ENCODE assay signal across 8 mouse cellular contexts in genomic region chr1:105880555-105881304, GRCm38 (mm10).
DNase-seq lines count a peak whose midpoint lies in the region; ATAC-seq and TF ChIP-seq lines count a peak whose summit lies in the region.

No protein-coding gene starts in this region.

- DNase-seq in heart, adult 2 months = no peak
- no peak for DNase-seq in heart, adult 8-10 months (ENCODE audit: low spot score)
- peak; percentile 12 for DNase-seq in ES-CJ7 (ENCODE audit: low read depth, low spot score)
- no peak for DNase-seq in gastrocnemius, adult 8-10 months (ENCODE audit: low spot score in 2 of 2)
- DNase-seq in cerebellum, adult 11 months = no peak

- H3K27ac ChIP-seq in heart, adult 2 months = no peak overlapping the region
- H3K27ac ChIP-seq in forebrain, embryonic 12.5 days = no peak overlapping the region
- H3K27ac ChIP-seq in limb, embryonic 13.5 days = no peak overlapping the region
- no peak overlapping the region for H3K27ac ChIP-seq in neural tube, embryonic 14.5 days (ENCODE audit: low read depth, low read length)

- no peak for TF ChIP-seq EP300 in heart, adult 2 months (IDR thresholded peaks at IDR 0.05; ENCODE audit: insufficient read depth, low read depth, low read length)

- H3K4me1 ChIP-seq in heart, adult 2 months (ENCODE audit: control insufficient read depth, insufficient read depth, low read length) = no peaks in the 10 kb centered on the region
- H3K4me1 ChIP-seq in forebrain, embryonic 12.5 days = peaks cover 4% of the 10 kb centered on the region; the same call in 1 of the 2 replicates
- H3K4me1 ChIP-seq in limb, embryonic 13.5 days = peaks cover 12% of the 10 kb centered on the region
- no peaks in the 10 kb centered on the region for H3K4me1 ChIP-seq in neural tube, embryonic 14.5 days (ENCODE audit: control insufficient read depth, insufficient read depth, low read length)

- no peak for TF ChIP-seq POLR2A in heart, adult 2 months (IDR thresholded peaks at IDR 0.05; ENCODE audit: insufficient read depth, low read depth, low read length)

- ATAC-seq in forebrain, embryonic 12.5 days (ENCODE audit: low FRiP score) = peak; percentile 64; the same call in 1 of the 2 replicates
- peak; percentile 82 for ATAC-seq in limb, embryonic 13.5 days (ENCODE audit: low FRiP score, low read depth)
- peak; percentile 73 for ATAC-seq in neural tube, embryonic 14.5 days (ENCODE audit: low read depth)

- peak overlapping the region; percentile 53 for H3K4me2 ChIP-seq in forebrain, embryonic 12.5 days
- H3K4me2 ChIP-seq in limb, embryonic 13.5 days (replicated peaks) = peak overlapping the region; percentile 62
- peak overlapping the region; percentile 36 for H3K4me2 ChIP-seq in neural tube, embryonic 14.5 days (ENCODE audit: low read depth, low read length)

- WGBS in heart, adult 2 months = 50% methylated on average over 25 of the region's 25 CpGs
- WGBS in forebrain, embryonic 12.5 days = 13% methylated on average over 23 of the region's 25 CpGs
- 11% methylated on average over 25 of the region's 25 CpGs for WGBS in limb, embryonic 13.5 days
- WGBS in neural tube, embryonic 14.5 days = 15% methylated on average over 24 of the region's 25 CpGs

- H3K36me3 ChIP-seq in heart, adult 2 months (ENCODE audit: control insufficient read depth, insufficient read depth, low read length) = no peaks in the 10 kb centered on the region
- H3K36me3 ChIP-seq in forebrain, embryonic 12.5 days (replicated peaks) = no peaks in the 10 kb centered on the region
- no peaks in the 10 kb centered on the region for H3K36me3 ChIP-seq in limb, embryonic 13.5 days
- no peaks in the 10 kb centered on the region for H3K36me3 ChIP-seq in neural tube, embryonic 14.5 days (ENCODE audit: control insufficient read depth, insufficient read depth, low read length)

- no peaks in the 10 kb centered on the region for H3K9me3 ChIP-seq in forebrain, embryonic 12.5 days
- H3K9me3 ChIP-seq in limb, embryonic 13.5 days = no peaks in the 10 kb centered on the region
- no peaks in the 10 kb centered on the region for H3K9me3 ChIP-seq in neural tube, embryonic 14.5 days (ENCODE audit: control insufficient read depth, low read length)

- 0 out of 2 replicates have a peak, but pooled peaks have one; percentile 3 for TF ChIP-seq CTCF in heart, adult 2 months (IDR thresholded peaks at IDR 0.05)

- no peaks in the 10 kb centered on the region for H3K79me2 ChIP-seq in heart, adult 2 months (replicated peaks; ENCODE audit: control insufficient read depth, insufficient read depth, low read length)

- no peak overlapping the region for H3K4me3 ChIP-seq in heart, adult 2 months
- H3K4me3 ChIP-seq in forebrain, embryonic 12.5 days (replicated peaks) = peak overlapping the region; percentile 26
- peak overlapping the region; percentile 33 for H3K4me3 ChIP-seq in limb, embryonic 13.5 days
- H3K4me3 ChIP-seq in neural tube, embryonic 14.5 days (ENCODE audit: low read depth, low read length) = no peak overlapping the region

- intact Hi-C loops in heart, adult 2 months (cut with DNase I) = no loop called here

- no peak overlapping the region for H3K9ac ChIP-seq in heart, adult 2 months (ENCODE audit: low read depth, low read length)
- H3K9ac ChIP-seq in forebrain, embryonic 12.5 days = no peak overlapping the region
- H3K9ac ChIP-seq in limb, embryonic 13.5 days = no peak overlapping the region; the same call in 1 of the 2 replicates
- no peak overlapping the region for H3K9ac ChIP-seq in neural tube, embryonic 14.5 days (replicated peaks; ENCODE audit: low read depth, low read length)

- no peaks in the 10 kb centered on the region for H3K27me3 ChIP-seq in heart, adult 2 months (ENCODE audit: control insufficient read depth, insufficient read depth, low read length)
- peaks cover 4% of the 10 kb centered on the region; the same call in 1 of the 2 replicates for H3K27me3 ChIP-seq in forebrain, embryonic 12.5 days
- H3K27me3 ChIP-seq in limb, embryonic 13.5 days = no peaks in the 10 kb centered on the region
- no peaks in the 10 kb centered on the region for H3K27me3 ChIP-seq in neural tube, embryonic 14.5 days (ENCODE audit: control insufficient read depth, insufficient read depth, low read length)

Comparison
In these comparisons a context has a peak if more than half of its experiments do, and no peak if none do; other contexts are left out.
1. H3K4me3 ChIP-seq: peak in forebrain, embryonic 12.5 days (single experiment) and limb, embryonic 13.5 days (single experiment); none in heart, adult 2 months (single experiment) and neural tube, embryonic 14.5 days (single experiment).
2. Peak in every context shown above with its lines, with median percentiles within 50 percentile points of each other: ATAC-seq and H3K4me2 ChIP-seq.